Mouse (Mus musculus) MEL (cell line): ENCODE data around the gene Padi1.

Experiments
- CTCF ChIP-seq, 3 experiments: IDR thresholded peaks in 2 of 3; conservative IDR thresholded peaks in 1 of 3; 2 replicates each; pipeline ENCODE4 v1.5.1; 2011 to 2012; ENCODE audit warnings: low read length in 3 of 3, low read depth in 2 of 3, mild to moderate bottlenecking in 2 of 3, improper control_type of control experiment in 1 of 3, inconsistent platforms in 1 of 3, mixed read lengths in 1 of 3, moderate library complexity in 1 of 3; ENCODE audit not compliant: control insufficient read depth in 1 of 3, insufficient read depth in 1 of 3, poor library complexity in 1 of 3, severe bottlenecking in 1 of 3
- GATA1 ChIP-seq: IDR thresholded peaks from 2 replicates; pipeline ENCODE4 v1.6.1; 2011; ENCODE audit warnings: low read depth, low read length, improper control_type of control experiment
- KAT2A ChIP-seq: conservative IDR thresholded peaks from 2 replicates; pipeline ENCODE4 v1.6.1; 2012; ENCODE audit warnings: low read depth, low read length, improper control_type of control experiment, inconsistent platforms
- MAX ChIP-seq: IDR thresholded peaks from 2 replicates; pipeline ENCODE4 v1.6.1; 2011; ENCODE audit warnings: low read length, improper control_type of control experiment
- MEF2A ChIP-seq: IDR thresholded peaks from 2 replicates; pipeline ENCODE4 v1.6.1; 2014; ENCODE audit warnings: low read depth, mild to moderate bottlenecking, inconsistent platforms, low read length, improper control_type of control experiment; ENCODE audit not compliant: poor library complexity, insufficient replicate concordance, severe bottlenecking; ENCODE audit errors: extremely low read depth
- MYC ChIP-seq: IDR thresholded peaks from 2 replicates; pipeline ENCODE4 v1.6.1; 2011; ENCODE audit warnings: low read depth, mild to moderate bottlenecking, low read length, improper control_type of control experiment, moderate library complexity
- POLR2A ChIP-seq, 2 experiments: IDR thresholded peaks; 2 replicates each; pipeline ENCODE4 v1.6.1; 2011 to 2012; ENCODE audit warnings: low read length in 2 of 2, mild to moderate bottlenecking in 2 of 2, control low read depth in 1 of 2, improper control_type of control experiment in 1 of 2, low read depth in 1 of 2, moderate library complexity in 1 of 2; ENCODE audit not compliant: control insufficient read depth in 1 of 2, insufficient read depth in 1 of 2, poor library complexity in 1 of 2
- RCOR1 ChIP-seq: IDR thresholded peaks from 2 replicates; pipeline ENCODE4 v1.6.1; 2012; ENCODE audit warnings: low read depth, mild to moderate bottlenecking, inconsistent platforms, low read length, improper control_type of control experiment
- SIN3A ChIP-seq: IDR thresholded peaks from 2 replicates; pipeline ENCODE4 v1.6.1; 2012; ENCODE audit warnings: low read length, improper control_type of control experiment, inconsistent platforms
- TAL1 ChIP-seq: IDR thresholded peaks from 2 replicates; pipeline ENCODE4 v1.6.1; 2012; ENCODE audit warnings: mild to moderate bottlenecking, inconsistent platforms, low read length, moderate library complexity, mixed read lengths
- ZMIZ1 ChIP-seq: IDR thresholded peaks from 2 replicates; pipeline ENCODE4 v1.6.1; 2012; ENCODE audit warnings: low read depth, mild to moderate bottlenecking, inconsistent platforms, low read length, improper control_type of control experiment, moderate library complexity

DNA sequence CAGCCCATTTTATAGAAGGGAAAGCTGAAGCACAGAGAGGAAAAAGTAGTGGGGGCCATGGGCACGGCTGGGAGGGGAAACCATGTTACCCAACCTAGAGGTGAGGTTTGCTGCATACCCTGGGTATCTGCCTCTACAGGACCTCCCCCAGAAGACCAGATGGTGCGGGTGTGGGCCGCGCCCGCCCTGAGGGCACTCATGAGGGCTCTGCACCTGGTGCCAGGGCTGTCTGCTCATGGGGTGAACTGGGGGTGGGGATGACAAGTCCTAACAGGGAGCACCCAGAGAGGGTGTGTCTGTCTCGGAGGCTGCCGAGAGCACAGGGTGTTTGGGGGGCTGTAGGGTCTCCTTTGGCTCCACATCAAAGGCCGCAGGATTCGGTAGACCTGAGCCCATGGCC is 70.7 kb downstream of the Padi1 start:
- TF ChIP-seq POLR2A (IDR thresholded peaks at IDR 0.05; ENCODE audit: control insufficient read depth in 1 of 2, insufficient read depth in 1 of 2, low read depth in 1 of 2, low read length in 2 of 2, poor library complexity in 1 of 2) (no peak), MAX (no peak), KAT2A (no peak), RCOR1 (no peak), CTCF (IDR thresholded peaks at IDR 0.05 in 2 of 3, conservative IDR thresholded peaks at IDR 0.05 in 1 of 3; ENCODE audit: control insufficient read depth in 1 of 3, insufficient read depth in 1 of 3, low read depth in 2 of 3, low read length in 3 of 3, poor library complexity in 1 of 3, severe bottlenecking in 1 of 3) (no peak), TAL1 (no peak), SIN3A (no peak), MYC (no peak), GATA1 (no peak), ZMIZ1 (no peak), MEF2A (no peak)
